Mouse (Mus musculus) liver (tissue): ENCODE measurements around the gene 1700047I17Rik2.
"Not testable (repeated sequence)": the region's sequence is repeated elsewhere in the genome, so short reads cannot be mapped to it uniquely, and the experiment has no call there.

Experiments
- DNase-seq: peaks from one replicate; pipeline ENCODE4 v3.0.0-alpha.2; 2020; ENCODE audit warnings: mixed read lengths

1700047I17Rik2 gene

GRCm38 (mm10) chr12:55199306-55199705, at the start of gene 1700047I17Rik2:
Gene 1700047I17Rik2 (plus strand): TSS chr12:55199592.
- DNase-seq, result not testable (repeated sequence)

GRCm38 (mm10) chr12:55154559-55155448, 44.6 kb upstream of the 1700047I17Rik2 start, which contains the start of gene Srp54b:
Gene Srp54b (plus strand): TSS chr12:55155104.
- not testable (repeated sequence) for DNase-seq

DNA sequence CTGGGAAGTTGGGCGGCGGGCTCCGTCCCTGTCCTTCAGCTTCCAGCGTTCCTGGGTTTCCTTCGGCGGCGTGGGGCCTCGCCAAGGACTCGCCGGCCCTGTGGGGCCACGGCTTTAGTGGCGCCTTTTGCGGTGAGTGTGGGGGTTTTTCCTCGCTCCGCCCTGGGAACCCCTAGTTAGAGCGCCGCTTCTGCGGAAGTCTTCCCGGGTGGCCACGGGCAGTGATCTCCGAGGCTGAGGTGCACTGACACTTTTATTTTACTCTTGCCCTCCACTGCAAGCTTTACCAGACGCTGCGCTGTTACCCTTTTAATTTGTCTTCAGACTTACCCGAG, 44.0 kb upstream of the 1700047I17Rik2 start:
- not testable (repeated sequence) for DNase-seq

- DNase-seq, result not testable (repeated sequence)
These were observed 32.3 kb upstream of the 1700047I17Rik2 start for GRCm38 (mm10) chr12:55167034-55167557.

GRCm38 (mm10) chr12:55187686-55188085, 11.7 kb upstream of the 1700047I17Rik2 start:
- not testable (repeated sequence) for DNase-seq

GRCm38 (mm10) chr12:55189127-55189526, 10.3 kb upstream of the 1700047I17Rik2 start:
- DNase-seq, result not testable (repeated sequence)

GRCm38 (mm10) chr12:55199799-55200198, 407 bp downstream of the 1700047I17Rik2 start:
- not testable (repeated sequence) for DNase-seq

DNA sequence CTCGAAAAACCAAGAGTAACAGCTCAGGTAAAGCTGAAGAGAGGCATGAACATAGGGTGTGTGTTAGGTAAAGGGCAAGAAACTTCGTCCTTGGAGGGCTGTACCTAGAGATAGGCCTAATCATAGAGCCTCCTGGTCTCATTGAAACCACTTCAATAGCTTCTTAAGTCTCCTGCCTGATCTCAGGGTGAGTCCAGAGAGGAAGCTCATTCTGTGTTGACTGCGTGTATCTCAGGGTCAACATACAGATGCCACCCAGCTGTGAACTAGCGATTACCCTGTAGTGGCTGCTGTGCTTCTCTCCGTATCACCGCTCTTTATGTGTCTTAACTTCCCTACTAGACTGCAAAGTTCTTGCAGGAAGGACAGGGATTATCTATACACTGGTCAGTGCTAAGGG, 13.6 kb downstream of the 1700047I17Rik2 start:
- not testable (repeated sequence) for DNase-seq

- not testable (repeated sequence) for DNase-seq
These were observed 30.5 kb downstream of the 1700047I17Rik2 start, which contains the start of gene Srp54c for GRCm38 (mm10) chr12:55229626-55230519. Gene Srp54c (plus strand): TSS chr12:55230168.

GRCm38 (mm10) chr12:55230520-55230861, 31.1 kb downstream of the 1700047I17Rik2 start:
- DNase-seq, result not testable (repeated sequence)

DNA sequence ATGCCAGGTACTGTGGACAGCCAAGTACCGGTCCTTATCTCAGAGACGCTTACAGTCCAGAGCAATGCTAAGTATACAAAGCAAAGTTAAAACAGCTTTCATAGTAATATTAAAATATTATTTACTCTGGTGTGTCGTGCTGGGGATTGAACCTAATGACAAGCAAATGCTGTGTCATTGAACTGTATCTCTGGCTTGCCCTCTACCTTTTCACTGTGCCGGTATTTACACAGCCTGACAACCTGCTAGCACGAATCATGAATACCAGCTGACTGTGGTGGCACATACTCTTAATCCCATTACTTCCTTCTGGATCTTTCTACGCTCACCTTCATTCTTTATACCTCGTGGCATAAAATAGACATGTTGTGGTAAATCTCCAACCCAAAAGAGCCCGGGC, 42.9 kb downstream of the 1700047I17Rik2 start:
- not testable (repeated sequence) for DNase-seq

DNA sequence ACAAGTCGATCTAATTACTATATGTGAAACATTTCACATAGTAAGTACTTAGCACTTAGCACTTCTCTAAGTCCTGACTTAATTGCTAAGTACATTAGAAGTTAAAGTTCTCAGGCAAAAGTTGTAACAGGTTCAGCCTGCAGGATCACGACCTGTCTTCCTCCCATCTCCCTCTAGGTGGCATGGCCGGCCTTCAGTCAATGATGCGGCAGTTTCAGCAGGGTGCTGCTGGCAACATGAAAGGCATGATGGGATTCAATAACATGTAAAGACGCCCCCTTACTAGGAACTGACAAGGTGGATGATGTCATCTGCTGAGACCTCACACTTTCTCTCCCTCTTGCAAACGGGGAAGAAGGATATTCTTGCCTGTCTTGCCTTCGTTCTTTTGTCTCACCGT, 62.6 kb downstream of the 1700047I17Rik2 start:
- DNase-seq, result not testable (repeated sequence)

DNA sequence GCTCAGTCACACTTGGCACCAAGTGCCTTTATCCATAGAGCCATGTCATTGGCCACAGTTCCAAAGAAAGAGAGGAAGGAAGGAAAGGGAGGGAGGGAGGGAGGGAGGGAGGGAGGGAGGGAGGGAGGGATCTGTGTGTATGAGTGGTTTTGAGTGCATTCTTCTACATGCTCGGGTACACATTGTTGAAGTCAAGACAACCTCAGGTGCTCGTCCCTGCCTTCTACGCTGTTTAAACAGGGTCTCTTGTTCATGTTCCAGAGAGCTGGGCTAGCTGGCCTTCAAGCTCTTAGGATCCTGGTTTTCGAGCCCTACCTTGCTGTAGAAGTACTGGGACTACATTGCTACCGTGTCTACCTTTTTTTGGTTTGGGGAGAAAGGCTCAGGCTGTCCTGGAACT, 64.0 kb downstream of the 1700047I17Rik2 start:
- not testable (repeated sequence) for DNase-seq
